Mouse (Mus musculus) G1E (cell line): ENCODE data around the gene Golga4. TPM values are rescaled to one million over a fixed set of nuclear protein-coding genes. Genes with fewer than 3 reads are reported as not detected.

Source experiments
- ATAC-seq: 2 replicates; pipeline ENCODE4 v1.8.0; 2016; ENCODE audit warnings: mild to moderate bottlenecking; ENCODE audit not compliant: insufficient number of reproducible peaks, poor library complexity, low FRiP score, severe bottlenecking; ENCODE audit errors: extremely low read depth
- DNase-seq: peaks from one replicate; pipeline ENCODE4 v3.0.0; 2012; ENCODE audit warnings: low spot score
- H3K27me3 ChIP-seq: 2 replicates; pipeline ENCODE4 v1.6.1; 2012; ENCODE audit warnings: mild to moderate bottlenecking, low read length, inconsistent platforms; ENCODE audit not compliant: insufficient read depth
- H3K36me3 ChIP-seq: replicated peaks from 2 replicates; pipeline ENCODE3; 2012; ENCODE audit warnings: mild to moderate bottlenecking, inconsistent platforms
- H3K4me1 ChIP-seq: 2 replicates; pipeline ENCODE4 v1.6.1; 2012; ENCODE audit warnings: low read depth, low read length, inconsistent platforms, mixed read lengths; ENCODE audit not compliant: insufficient read depth
- H3K4me3 ChIP-seq: 2 replicates; pipeline ENCODE4 v1.5.1; 2012; ENCODE audit warnings: low read depth, mild to moderate bottlenecking, inconsistent platforms, low read length, moderate library complexity, mixed read lengths
- H3K9me3 ChIP-seq: replicated peaks from 2 replicates; pipeline ENCODE4 v1.6.1; 2012; ENCODE audit warnings: inconsistent platforms
- CTCF ChIP-seq: IDR thresholded peaks from 2 replicates; pipeline ENCODE4 v1.5.1; 2012; ENCODE audit warnings: low read depth, low read length, inconsistent platforms, mixed read lengths
- GATA1 ChIP-seq: IDR thresholded peaks from 2 replicates; pipeline ENCODE4 v1.6.1; 2012; ENCODE audit warnings: borderline replicate concordance, low read length, inconsistent platforms, mixed read lengths
- GATA2 ChIP-seq: IDR thresholded peaks from 2 replicates; pipeline ENCODE4 v1.6.1; 2012; ENCODE audit warnings: low read depth, low read length, inconsistent platforms, borderline replicate concordance
- POLR2AphosphoS5 ChIP-seq: IDR thresholded peaks from 2 replicates; pipeline ENCODE4 v1.6.1; 2012; ENCODE audit warnings: low read depth, low read length, inconsistent platforms; ENCODE audit not compliant: insufficient replicate concordance
- TAL1 ChIP-seq: conservative IDR thresholded peaks from 2 replicates; pipeline ENCODE4 v1.6.1; 2012; ENCODE audit warnings: low read depth, low read length, inconsistent platforms, mixed read lengths
- polyA plus RNA-seq: library from polyadenylated mRNA; stranded (reverse); fragments of >175 nt; gene quantifications from 2 replicates; pipeline ENCODE4 v1.2.3, GENCODE M21; 2012
- total RNA-seq, 2 experiments: library from RNA; stranded (forward) in 1 of 2; stranded (reverse) in 1 of 2; fragments of 200-1000 nt in 1 of 2; fragments of >200 nt in 1 of 2; fragmentation: Nextera tagmentation in 1 of 2; gene quantifications; 2 replicates each; pipeline ENCODE4 v1.2.3; 2014 to 2017

Golga4 gene
- total RNA-seq (2014; fragmentation: Nextera tagmentation) (71.8 and 75.1 TPM in 2 replicates), total RNA-seq (2017) (78.9 and 90.9 TPM in 2 replicates), polyA plus RNA-seq (10.3 and 11.1 TPM in 2 replicates)

DNA sequence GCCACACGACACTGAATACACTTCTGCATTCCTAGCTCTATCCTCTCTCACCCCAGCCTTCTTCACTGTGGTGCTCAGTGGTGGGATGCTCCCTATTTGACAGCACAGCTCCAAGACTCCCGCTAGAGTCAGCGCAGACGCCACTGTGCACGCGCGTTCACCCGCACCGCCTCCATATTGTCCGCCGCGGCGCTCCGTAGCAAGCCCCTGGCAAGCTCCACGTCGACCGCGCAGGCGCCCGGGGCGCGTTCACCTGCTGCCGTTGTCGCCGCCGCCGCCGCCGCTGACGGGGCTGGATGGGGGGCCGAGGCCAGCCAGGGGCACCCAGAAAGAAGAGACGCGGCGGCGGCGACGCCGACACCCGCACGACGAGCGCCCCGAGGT is at the start of gene Golga4:
TSS of gene Golga4 (plus strand) at position 248 of the 384 bp plus-strand sequence.
- no peaks in the 10 kb centered on the region for H3K9me3 ChIP-seq
- peak within 1 kb of the TSS; percentile 86 for H3K4me3 ChIP-seq
- TF ChIP-seq GATA2 (no peak), GATA1 (no peak), CTCF (no peak), POLR2AphosphoS5 (no peak), TAL1 (no peak)
- no peaks in the 10 kb centered on the region for H3K27me3 ChIP-seq
- peaks cover 23% of the 10 kb centered on the region for H3K36me3 ChIP-seq
- peak; percentile 85 for DNase-seq
- peaks cover 29% of the 10 kb centered on the region for H3K4me1 ChIP-seq
- peak; percentile 68 for ATAC-seq

DNA sequence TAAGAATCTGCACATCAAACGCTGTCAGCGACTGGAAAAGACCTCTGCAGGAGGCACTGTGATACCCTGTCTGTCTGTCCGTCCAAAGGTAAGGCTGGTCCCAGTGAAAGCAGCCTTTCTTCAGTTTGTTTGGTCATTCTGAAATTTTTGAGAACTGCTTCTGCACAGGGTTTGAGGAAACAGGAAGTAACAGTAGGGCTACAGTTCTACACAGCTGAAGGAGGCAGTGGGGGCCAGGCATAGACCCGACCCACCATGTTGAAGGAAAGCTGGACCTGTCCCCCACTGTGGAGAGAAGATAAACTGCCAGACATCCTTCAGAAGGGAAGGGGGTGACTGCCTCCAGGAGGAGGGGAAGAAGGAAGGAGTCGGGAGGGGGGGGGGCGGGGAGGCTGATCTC is 49.7 kb upstream of the Golga4 start:
- Histone ChIP-seq H3K4me3 (no peak overlapping the region), H3K27me3 (no peaks in the 10 kb centered on the region), H3K36me3 (no peaks in the 10 kb centered on the region), H3K9me3 (peaks cover 36% of the 10 kb centered on the region), H3K4me1 (no peaks in the 10 kb centered on the region)
- ATAC-seq = no peak
- DNase-seq = no peak
- TF ChIP-seq POLR2AphosphoS5 = no peak
- no peak for TF ChIP-seq GATA2
- no peak for TF ChIP-seq TAL1
- no peak for TF ChIP-seq CTCF
- TF ChIP-seq GATA1 = no peak

DNA sequence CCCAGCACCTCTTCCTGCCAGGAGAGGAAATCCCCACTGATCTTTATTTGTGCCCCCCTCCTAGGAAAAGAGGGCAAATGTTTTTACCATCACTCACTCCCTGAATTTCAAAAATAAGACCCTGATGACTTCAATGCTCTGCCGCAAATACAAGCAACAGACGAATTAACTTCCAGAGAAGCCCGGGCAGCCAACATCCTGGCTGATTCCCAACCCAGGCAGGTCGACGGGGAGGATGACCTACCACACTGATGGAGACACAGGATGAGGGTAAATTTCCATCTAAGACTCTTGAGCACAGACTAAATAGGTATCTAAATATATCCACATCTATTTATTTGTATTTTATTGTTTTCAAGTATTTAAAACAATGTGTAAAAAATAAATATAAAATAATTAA is 48.0 kb upstream of the Golga4 start:
- Histone ChIP-seq H3K27me3 (no peaks in the 10 kb centered on the region), H3K36me3 (no peaks in the 10 kb centered on the region), H3K9me3 (peaks cover 36% of the 10 kb centered on the region), H3K4me1 (no peaks in the 10 kb centered on the region), H3K4me3 (no peak overlapping the region)
- TF ChIP-seq GATA2 (no peak), CTCF (no peak), GATA1 (no peak), POLR2AphosphoS5 (no peak), TAL1 (no peak)
- DNase-seq = no peak
- ATAC-seq = no peak

DNA sequence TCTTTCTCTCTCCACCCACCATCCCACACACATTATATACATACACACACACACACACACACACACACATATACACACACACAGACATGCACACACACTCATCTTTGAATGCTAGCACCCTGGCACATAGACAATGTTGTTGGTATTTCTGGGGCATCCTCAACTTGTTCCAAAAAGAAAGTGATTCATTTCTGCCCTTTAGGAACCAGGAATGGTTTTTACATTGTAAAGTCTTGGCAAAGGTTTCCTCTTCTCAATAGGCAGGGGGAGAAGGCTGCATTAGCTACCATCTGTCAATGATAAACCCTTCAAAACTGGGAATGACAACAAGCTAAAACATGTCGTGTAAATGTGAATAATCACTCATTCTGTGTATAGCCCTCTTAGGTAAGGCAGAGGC is 42.0 kb upstream of the Golga4 start:
- H3K4me3 ChIP-seq = no peak overlapping the region
- DNase-seq = no peak
- no peaks in the 10 kb centered on the region for H3K27me3 ChIP-seq
- no peak for TF ChIP-seq CTCF
- no peak for TF ChIP-seq TAL1
- TF ChIP-seq GATA1 = no peak
- TF ChIP-seq GATA2 = no peak
- no peak for TF ChIP-seq POLR2AphosphoS5
- H3K36me3 ChIP-seq = no peaks in the 10 kb centered on the region
- H3K4me1 ChIP-seq = no peaks in the 10 kb centered on the region
- no peak for ATAC-seq
- peaks cover 24% of the 10 kb centered on the region for H3K9me3 ChIP-seq

DNA sequence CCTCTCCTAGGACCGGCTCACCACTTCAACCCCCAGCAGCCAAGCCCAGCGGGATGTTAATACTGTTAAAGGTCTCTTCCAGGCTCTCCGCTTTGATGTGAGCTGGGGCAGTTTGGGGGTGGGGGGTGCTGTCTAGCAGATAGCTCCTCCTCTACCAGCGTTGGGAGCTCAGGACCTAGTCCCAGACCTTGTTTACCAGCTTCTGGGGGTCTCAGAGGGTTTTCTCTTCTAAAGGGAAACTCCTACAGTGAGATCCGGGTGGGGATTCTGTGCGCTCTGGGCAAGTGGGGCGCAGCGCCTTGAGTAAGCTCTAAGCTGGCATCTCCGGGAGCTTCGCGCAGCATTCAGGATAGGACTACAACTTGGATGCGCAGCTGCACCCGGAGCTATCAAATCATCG is 37.8 kb upstream of the Golga4 start:
- H3K36me3 ChIP-seq = no peaks in the 10 kb centered on the region
- no peaks in the 10 kb centered on the region for H3K27me3 ChIP-seq
- no peaks in the 10 kb centered on the region for H3K4me1 ChIP-seq
- H3K9me3 ChIP-seq = peaks cover 28% of the 10 kb centered on the region
- TF ChIP-seq TAL1 = no peak
- TF ChIP-seq GATA2 = no peak
- no peak for TF ChIP-seq CTCF
- no peak for TF ChIP-seq GATA1
- no peak for TF ChIP-seq POLR2AphosphoS5
- no peak overlapping the region for H3K4me3 ChIP-seq
- ATAC-seq (no peak), DNase-seq (no peak)

DNA sequence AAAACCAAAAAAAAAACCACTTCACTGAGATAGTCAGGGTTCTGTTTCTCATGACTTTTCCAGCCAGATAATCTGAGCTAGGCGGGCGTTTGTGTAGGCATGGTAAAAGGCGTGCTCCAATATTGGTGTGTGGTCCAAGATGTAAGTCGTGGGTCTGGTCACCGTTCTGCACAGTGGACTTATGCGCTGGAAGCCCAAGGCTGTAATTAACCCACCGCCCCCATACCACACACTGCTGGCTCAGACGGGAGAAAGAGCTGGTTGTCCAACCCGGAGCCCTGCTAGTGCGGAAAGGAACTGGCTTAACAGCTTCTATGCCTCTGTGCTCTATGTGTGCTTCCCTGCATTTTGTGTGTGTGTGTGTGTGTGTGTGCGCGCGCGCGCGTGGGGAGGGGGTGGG is 36.8 kb upstream of the Golga4 start:
- Histone ChIP-seq H3K4me3 (no peak overlapping the region), H3K4me1 (no peaks in the 10 kb centered on the region), H3K27me3 (no peaks in the 10 kb centered on the region), H3K36me3 (no peaks in the 10 kb centered on the region), H3K9me3 (peaks cover 28% of the 10 kb centered on the region)
- no peak for TF ChIP-seq CTCF
- no peak for TF ChIP-seq GATA1
- no peak for TF ChIP-seq POLR2AphosphoS5
- TF ChIP-seq TAL1 = no peak
- no peak for DNase-seq
- no peak for ATAC-seq
